Mouse (Mus musculus) E14TG2a.4 (cell line): Measurements from ENCODE around the gene Ap1ar.
A peak's percentile ranks its signal among the peaks of the same experiment; 100 is the strongest.

ENCODE experiments used
- H3K27me3 ChIP-seq: 2 replicates; pipeline ENCODE4 v1.6.1; 2014; ENCODE audit warnings: low read length, control low read depth; ENCODE audit not compliant: insufficient read depth
- H3K36me3 ChIP-seq: 2 replicates; pipeline ENCODE4 v1.6.1; 2014; ENCODE audit warnings: low read length, control low read depth; ENCODE audit not compliant: insufficient read depth
- H3K4me1 ChIP-seq: replicated peaks from 2 replicates; pipeline ENCODE4 v1.6.1; 2014; ENCODE audit warnings: low read depth, low read length, control low read depth
- H3K4me3 ChIP-seq: replicated peaks from 2 replicates; pipeline ENCODE4 v1.5.1; 2014; ENCODE audit warnings: mild to moderate bottlenecking, low read length
- H3K9me3 ChIP-seq: 2 replicates; pipeline ENCODE4 v1.6.1; 2014; ENCODE audit warnings: low read length, control low read depth
- CTCF ChIP-seq: conservative IDR thresholded peaks from 2 replicates; pipeline ENCODE4 v1.5.1; 2014; ENCODE audit warnings: low read length
- NANOG ChIP-seq: IDR thresholded peaks from 2 replicates; pipeline ENCODE4 v1.6.1; 2014; ENCODE audit warnings: borderline replicate concordance, low read length, mixed read lengths
- POU5F1 ChIP-seq: IDR thresholded peaks from 2 replicates; pipeline ENCODE4 v1.6.1; 2014; ENCODE audit warnings: low read length, borderline replicate concordance

Ap1ar gene

GRCm38 (mm10) chr3:127848088-127848808 lies 10.9 kb upstream of the Ap1ar start:
- no peaks in the 10 kb centered on the region for H3K36me3 ChIP-seq
- no peaks in the 10 kb centered on the region for H3K9me3 ChIP-seq
- H3K27me3 ChIP-seq: peaks cover 3% of the 10 kb centered on the region; the same call in 1 of the 2 replicates
- no peak for TF ChIP-seq NANOG
- no peak for TF ChIP-seq CTCF
- no peak for TF ChIP-seq POU5F1
- H3K4me3 ChIP-seq: no peak overlapping the region
- no peaks in the 10 kb centered on the region for H3K4me1 ChIP-seq

GRCm38 (mm10) chr3:127843941-127844327 lies 6.6 kb upstream of the Ap1ar start:
- Histone ChIP-seq H3K4me3 (no peak overlapping the region), H3K9me3 (no peaks in the 10 kb centered on the region), H3K36me3 (no peaks in the 10 kb centered on the region), H3K27me3 (peaks cover 8% of the 10 kb centered on the region; the same call in 1 of the 2 replicates), H3K4me1 (no peaks in the 10 kb centered on the region)
- TF ChIP-seq POU5F1: no peak
- no peak for TF ChIP-seq CTCF
- no peak for TF ChIP-seq NANOG

- Histone ChIP-seq H3K4me1 (no peaks in the 10 kb centered on the region), H3K27me3 (peaks cover 8% of the 10 kb centered on the region; the same call in 1 of the 2 replicates), H3K4me3 (no peak overlapping the region), H3K36me3 (no peaks in the 10 kb centered on the region), H3K9me3 (no peaks in the 10 kb centered on the region)
- TF ChIP-seq NANOG: no peak
- no peak for TF ChIP-seq CTCF
- no peak for TF ChIP-seq POU5F1
Observed at GRCm38 (mm10) chr3:127843324-127843940, 6.1 kb upstream of the Ap1ar start.

GRCm38 (mm10) chr3:127841926-127842325 lies 4.6 kb upstream of the Ap1ar start:
- Histone ChIP-seq H3K27me3 (peaks cover 8% of the 10 kb centered on the region; the same call in 1 of the 2 replicates), H3K9me3 (no peaks in the 10 kb centered on the region), H3K4me3 (no peak overlapping the region), H3K4me1 (peaks cover 3% of the 10 kb centered on the region; the same call in 1 of the 2 replicates), H3K36me3 (no peaks in the 10 kb centered on the region)
- no peak for TF ChIP-seq CTCF
- no peak for TF ChIP-seq POU5F1
- no peak for TF ChIP-seq NANOG

GRCm38 (mm10) chr3:127837972-127838644 lies 785 bp upstream of the Ap1ar start:
- peaks cover 20% of the 10 kb centered on the region for H3K4me1 ChIP-seq
- no peak for TF ChIP-seq CTCF
- no peak for TF ChIP-seq NANOG
- no peak for TF ChIP-seq POU5F1

GRCm38 (mm10) chr3:127836798-127837153 lies 547 bp downstream of the Ap1ar start:
- Histone ChIP-seq H3K4me3 (peak overlapping the region; percentile 93), H3K27me3 (0 out of 2 replicates have a peak, but pooled peaks cover 4% of the 10 kb centered on the region), H3K9me3 (no peaks in the 10 kb centered on the region), H3K36me3 (peaks cover 6% of the 10 kb centered on the region; the same call in 1 of the 2 replicates), H3K4me1 (peaks cover 21% of the 10 kb centered on the region)
- no peak for TF ChIP-seq POU5F1
- TF ChIP-seq NANOG: no peak
- no peak for TF ChIP-seq CTCF

More at GRCm38 (mm10) chr3:127837972-127838644, 785 bp upstream of the Ap1ar start:
- Histone ChIP-seq H3K4me3 (peak overlapping the region; percentile 93), H3K9me3 (no peaks in the 10 kb centered on the region), H3K36me3 (no peaks in the 10 kb centered on the region), H3K27me3 (0 out of 2 replicates have a peak, but pooled peaks cover 4% of the 10 kb centered on the region)

GRCm38 (mm10) chr3:127835594-127835993 lies 1.7 kb downstream of the Ap1ar start:
- H3K4me1 ChIP-seq: peaks cover 21% of the 10 kb centered on the region
- TF ChIP-seq NANOG: no peak
- TF ChIP-seq POU5F1: no peak
- TF ChIP-seq CTCF: no peak
- no peak overlapping the region for H3K4me3 ChIP-seq
- no peaks in the 10 kb centered on the region for H3K27me3 ChIP-seq
- H3K36me3 ChIP-seq: peaks cover 6% of the 10 kb centered on the region
- no peaks in the 10 kb centered on the region for H3K9me3 ChIP-seq

GRCm38 (mm10) chr3:127834040-127834439 lies 3.3 kb downstream of the Ap1ar start:
- no peak overlapping the region for H3K4me3 ChIP-seq
- no peak for TF ChIP-seq CTCF
- no peak for TF ChIP-seq NANOG
- no peak for TF ChIP-seq POU5F1
- H3K27me3 ChIP-seq: no peaks in the 10 kb centered on the region
- no peaks in the 10 kb centered on the region for H3K9me3 ChIP-seq
- H3K4me1 ChIP-seq: peaks cover 21% of the 10 kb centered on the region
- peaks cover 6% of the 10 kb centered on the region for H3K36me3 ChIP-seq
